Mouse (Mus musculus): ENCODE results near the gene Ift88. TPM values are rescaled to one million over a fixed set of nuclear protein-coding genes. Genes with fewer than 3 reads are reported as not detected.

The Ift88 gene
- polyA plus RNA-seq, 1 experiment from 2014 or later = 15.4 TPM

DNA sequence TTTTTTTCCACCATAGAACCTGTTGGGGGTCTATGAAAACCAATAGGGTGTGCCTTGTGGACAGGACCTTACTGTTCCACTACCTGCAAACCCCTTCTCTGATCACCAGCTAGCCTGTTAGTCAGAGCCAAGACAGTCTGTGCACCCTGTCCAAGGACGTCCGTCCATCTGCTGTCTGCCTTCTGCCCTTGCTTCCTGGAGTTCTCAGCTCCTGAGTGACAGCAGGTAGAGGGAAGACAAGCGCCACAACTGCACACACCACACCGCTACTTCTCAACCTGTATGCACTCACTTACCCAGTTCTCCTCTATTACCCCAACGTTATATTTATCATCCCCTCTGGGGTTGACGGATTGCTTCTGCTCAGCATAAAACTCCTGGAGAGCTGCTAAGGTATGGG is 141.8 kb downstream of the Ift88 start:
- ATAC-seq (no peak), DNase-seq (ENCODE audit: low spot score) (no peak)
- H3K9ac ChIP-seq (ENCODE audit: low read length) = no peak overlapping the region
- no peak overlapping the region for H3K4me3 ChIP-seq (ENCODE audit: low read depth, low read length)
- H3K27ac ChIP-seq (ENCODE audit: low read depth, low read length) = no peak overlapping the region
- H3K4me1 ChIP-seq (ENCODE audit: control insufficient read depth, insufficient read depth, low read length) = peaks cover 1% of the 10 kb centered on the region; the same call in 1 of the 2 replicates
- no peak overlapping the region for H3K4me2 ChIP-seq (ENCODE audit: low read length)
- 89% methylated on average over 6 of the region's 6 CpGs for WGBS
- H3K9me3 ChIP-seq (replicated peaks; ENCODE audit: control insufficient read depth, low read length) = no peaks in the 10 kb centered on the region
- H3K27me3 ChIP-seq (replicated peaks; ENCODE audit: control insufficient read depth, insufficient read depth, low read length) = no peaks in the 10 kb centered on the region
- no peaks in the 10 kb centered on the region for H3K36me3 ChIP-seq (ENCODE audit: control insufficient read depth, insufficient read depth, low read length)

Other genes with a start within 250 kb of the Ift88 start
- 9.0 and 9.9 TPM in 2 replicates for gene Cryl1, start 25.5 kb upstream of the Ift88 start, polyA plus RNA-seq (2014; fragmentation: Nextera tagmentation; extraction: Ambion mirVana)
- gene Il17d, start 100.7 kb downstream of the Ift88 start, polyA plus RNA-seq (2014; fragmentation: Nextera tagmentation; extraction: Ambion mirVana) = 1.9 and 2.4 TPM in 2 replicates
- 116 and 132 TPM in 2 replicates for gene Eef1akmt1, start 147.6 kb downstream of the Ift88 start, polyA plus RNA-seq (2014; fragmentation: Nextera tagmentation; extraction: Ambion mirVana)
- 13.7 and 16.1 TPM in 2 replicates for gene Xpo4, start 241.4 kb downstream of the Ift88 start, polyA plus RNA-seq (2014; fragmentation: Nextera tagmentation; extraction: Ambion mirVana)